Mouse (Mus musculus): ENCODE results near the gene Igf1r.

Gene Igf1r

GRCm38 (mm10) chr7:67952777-67953700, at the start of gene Igf1r:
TSS of gene Igf1r (plus strand) at chr7:67952827.
- DNase-seq (ENCODE audit: low spot score in 2 of 2): peak in 1 of 2 experiments; percentile 63

GRCm38 (mm10) chr7:67906358-67906757, 46.3 kb upstream of the Igf1r start:
- DNase-seq (ENCODE audit: low spot score in 2 of 2): no peak

GRCm38 (mm10) chr7:67907786-67908400, 44.7 kb upstream of the Igf1r start:
- no peak for DNase-seq (ENCODE audit: low spot score in 2 of 2)

- no peak for DNase-seq (ENCODE audit: low spot score in 2 of 2)
Observed at GRCm38 (mm10) chr7:67910528-67910927, 42.1 kb upstream of the Igf1r start.

- no peak for DNase-seq (ENCODE audit: low spot score in 2 of 2)
Observed at GRCm38 (mm10) chr7:67910947-67911346, 41.7 kb upstream of the Igf1r start.

GRCm38 (mm10) chr7:67911841-67912240, 40.8 kb upstream of the Igf1r start:
- no peak for DNase-seq (ENCODE audit: low spot score in 2 of 2)

- DNase-seq (ENCODE audit: low spot score in 2 of 2): no peak
Observed at GRCm38 (mm10) chr7:67916960-67917359, 35.7 kb upstream of the Igf1r start.

- no peak for DNase-seq (ENCODE audit: low spot score in 2 of 2)
Observed at GRCm38 (mm10) chr7:67917753-67918152, 34.9 kb upstream of the Igf1r start.

- DNase-seq (ENCODE audit: low spot score in 2 of 2): no peak
Observed at GRCm38 (mm10) chr7:67919467-67919866, 33.2 kb upstream of the Igf1r start.

GRCm38 (mm10) chr7:67924215-67924614, 28.4 kb upstream of the Igf1r start:
- DNase-seq (ENCODE audit: low spot score in 2 of 2): no peak

GRCm38 (mm10) chr7:67930132-67930531, 22.5 kb upstream of the Igf1r start:
- DNase-seq (ENCODE audit: low spot score in 2 of 2): no peak

- no peak for DNase-seq (ENCODE audit: low spot score in 2 of 2)
Observed at GRCm38 (mm10) chr7:67936801-67937200, 15.8 kb upstream of the Igf1r start.

GRCm38 (mm10) chr7:67943805-67944204, 8.8 kb upstream of the Igf1r start:
- DNase-seq (ENCODE audit: low spot score in 2 of 2): no peak

GRCm38 (mm10) chr7:67946901-67947300, 5.7 kb upstream of the Igf1r start:
- DNase-seq (ENCODE audit: low spot score in 2 of 2): no peak

GRCm38 (mm10) chr7:67950346-67950814, 2.2 kb upstream of the Igf1r start:
- DNase-seq (ENCODE audit: low spot score in 2 of 2): no peak

GRCm38 (mm10) chr7:67950815-67951531, 1.7 kb upstream of the Igf1r start:
- peak; percentile 71 to 82 for DNase-seq (ENCODE audit: low spot score in 2 of 2)

GRCm38 (mm10) chr7:67951532-67952035, 1.0 kb upstream of the Igf1r start:
- DNase-seq (ENCODE audit: low spot score in 2 of 2): peak; percentile 91 to 98

- peak; percentile 73 to 77 for DNase-seq (ENCODE audit: low spot score in 2 of 2)
Observed at GRCm38 (mm10) chr7:67952036-67952681, 468 bp upstream of the Igf1r start.

- no peak for DNase-seq (ENCODE audit: low spot score in 2 of 2)
Observed at GRCm38 (mm10) chr7:67953764-67954242, 1.2 kb downstream of the Igf1r start.

- DNase-seq (ENCODE audit: low spot score in 2 of 2): no peak
Observed at GRCm38 (mm10) chr7:67954591-67955185, 2.1 kb downstream of the Igf1r start.

- no peak for DNase-seq (ENCODE audit: low spot score in 2 of 2)
Observed at GRCm38 (mm10) chr7:67955276-67955675, 2.6 kb downstream of the Igf1r start.
